Mouse (Mus musculus) A20 (cell line): ENCODE results near the gene Prkcb.

Source experiments
- DNase-seq: peaks from one replicate; pipeline ENCODE4 v3.0.0-alpha.2; 2011; ENCODE audit warnings: low read depth, low spot score

The Prkcb gene

GRCm38 (mm10) chr7:122366635-122367034 lies 78.1 kb downstream of the Prkcb start:
- no peak for DNase-seq

DNA sequence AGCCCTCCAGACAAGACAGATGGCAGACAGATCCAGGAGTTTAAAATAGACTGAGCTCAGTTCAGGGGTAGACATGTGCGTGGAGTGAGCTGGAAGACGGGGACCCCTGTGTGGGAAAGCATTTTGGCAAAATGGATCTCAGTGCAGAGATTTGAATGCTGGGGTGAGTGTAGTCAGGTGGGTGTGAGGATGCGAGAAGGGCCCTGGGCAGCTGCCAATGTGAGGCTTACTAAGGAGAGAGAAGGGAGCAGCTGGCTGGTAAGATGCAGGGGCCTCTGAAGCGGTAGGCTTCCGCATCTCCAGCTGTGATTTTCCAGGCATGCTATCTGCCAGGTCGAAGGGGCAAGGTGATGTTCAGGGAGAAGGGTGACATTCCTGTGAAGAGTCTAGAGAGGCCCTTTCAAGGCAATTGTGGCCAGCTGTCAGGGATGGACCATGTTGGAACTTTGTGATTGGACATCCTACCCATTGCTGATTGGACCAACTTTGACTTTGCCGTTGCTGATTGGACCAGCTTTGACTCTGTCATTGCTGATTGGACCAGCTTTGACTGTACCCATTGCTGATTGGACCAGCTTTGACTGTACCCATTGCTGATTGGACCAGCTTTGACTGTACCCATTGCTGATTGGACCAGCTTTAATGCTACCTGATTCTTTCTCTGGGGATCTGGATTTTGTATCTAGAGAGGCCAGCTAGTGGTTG lies 78.9 kb downstream of the Prkcb start:
- no peak for DNase-seq

GRCm38 (mm10) chr7:122370488-122370887 lies 81.9 kb downstream of the Prkcb start:
- DNase-seq = no peak

DNA sequence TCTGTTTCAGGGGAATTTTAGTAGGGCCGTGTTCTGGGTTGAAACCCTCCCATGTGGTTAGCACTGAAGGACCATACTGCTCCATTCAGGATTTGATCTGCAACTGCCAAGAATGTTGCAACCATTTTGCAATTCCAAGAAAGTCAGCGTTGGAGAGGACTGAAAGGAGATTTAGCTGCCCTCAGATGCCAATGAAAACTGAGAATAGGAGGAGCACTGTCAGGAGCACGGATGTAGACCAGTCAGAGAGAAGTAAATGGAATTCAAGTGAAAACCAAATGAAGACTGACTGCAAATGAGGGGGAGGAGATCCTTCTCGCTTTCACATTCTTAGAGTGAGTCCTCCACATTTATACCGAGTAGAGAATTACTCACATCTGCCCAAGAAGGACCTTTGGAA lies 83.4 kb downstream of the Prkcb start:
- DNase-seq = no peak

GRCm38 (mm10) chr7:122372349-122372748 lies 83.8 kb downstream of the Prkcb start:
- no peak for DNase-seq

GRCm38 (mm10) chr7:122376845-122377244 lies 88.3 kb downstream of the Prkcb start:
- DNase-seq = no peak

DNA sequence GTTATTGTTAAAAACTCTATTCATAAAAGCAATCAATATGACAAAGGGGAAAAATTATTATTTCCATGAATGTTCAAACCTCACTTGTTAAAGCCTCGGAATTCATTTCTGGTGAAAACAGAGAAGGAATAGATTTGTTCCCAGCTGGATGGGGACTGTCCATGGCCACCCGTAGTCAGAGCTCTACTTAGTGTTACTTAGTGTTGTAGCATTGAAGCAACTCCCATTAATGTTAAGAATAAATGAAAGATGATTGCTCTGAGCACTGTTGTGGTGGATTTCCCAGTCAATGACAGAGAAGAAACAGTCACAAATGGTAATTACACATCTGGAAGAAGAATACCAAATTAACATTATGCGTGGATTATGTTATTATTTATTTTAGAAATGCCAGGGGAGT lies 89.4 kb downstream of the Prkcb start:
- no peak for DNase-seq

DNA sequence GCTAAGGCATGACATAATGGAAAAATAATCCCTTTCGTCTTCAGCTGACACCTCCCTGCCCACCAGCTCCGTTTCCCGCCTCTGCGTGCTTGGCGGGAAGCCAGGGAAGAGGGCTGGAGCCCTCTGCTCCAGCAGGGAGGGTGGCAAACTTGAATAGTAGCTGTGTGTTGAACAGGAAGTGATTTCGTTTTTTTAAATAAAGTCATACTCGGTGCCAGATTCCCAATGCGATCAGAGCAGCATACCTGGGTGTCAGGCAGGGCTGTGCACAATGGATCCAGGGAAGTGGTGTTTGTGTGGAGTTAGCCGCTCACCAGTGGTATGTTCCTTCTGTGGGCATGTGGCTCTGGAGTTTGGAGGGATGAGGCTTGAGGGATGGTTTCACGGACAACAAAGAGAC lies 89.9 kb downstream of the Prkcb start:
- no peak for DNase-seq

GRCm38 (mm10) chr7:122379292-122379691 lies 90.7 kb downstream of the Prkcb start:
- no peak for DNase-seq

- no peak for DNase-seq
Observed at GRCm38 (mm10) chr7:122380336-122381130, 92.0 kb downstream of the Prkcb start.

DNA sequence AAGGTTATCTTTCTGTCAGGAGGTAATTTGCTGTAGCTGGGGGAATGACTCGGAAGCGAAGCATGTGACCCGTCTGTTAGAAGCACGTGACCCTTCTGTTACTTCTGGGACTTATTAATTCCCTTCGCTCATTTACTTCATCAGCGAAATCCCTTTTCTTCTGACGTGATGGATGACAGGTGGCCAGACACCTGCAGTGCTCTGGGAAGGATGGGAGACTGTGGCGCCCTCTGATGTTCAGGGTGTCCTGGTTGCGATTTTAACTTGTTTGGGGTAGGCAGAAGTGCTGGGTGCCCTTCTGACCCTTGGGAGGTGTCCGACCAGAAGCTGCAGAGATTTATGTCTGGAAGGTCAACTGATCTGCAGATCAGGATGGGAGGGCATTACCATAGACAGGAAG lies 93.0 kb downstream of the Prkcb start:
- DNase-seq = no peak

GRCm38 (mm10) chr7:122383260-122383659 lies 94.7 kb downstream of the Prkcb start:
- DNase-seq = no peak

DNA sequence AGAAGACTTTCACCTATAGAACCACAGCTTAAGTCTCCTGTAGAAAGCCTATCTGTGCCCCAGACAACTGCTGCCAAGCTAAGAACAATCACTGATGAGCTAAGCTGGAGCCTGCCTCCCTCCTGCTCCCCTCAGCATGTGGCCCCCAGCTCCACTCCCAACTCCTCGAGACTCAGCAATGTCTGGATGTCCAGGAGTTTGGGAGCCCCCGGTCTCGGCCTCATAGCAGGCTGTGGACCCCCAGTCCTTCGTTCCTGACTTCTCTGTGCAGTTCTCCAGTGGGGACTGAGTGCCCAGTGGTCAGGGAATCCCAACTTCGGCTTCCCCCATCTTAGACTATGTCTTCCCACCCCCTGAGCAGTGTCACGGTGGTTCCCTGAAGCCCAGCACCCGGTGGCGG lies 96.3 kb downstream of the Prkcb start:
- DNase-seq = no peak

GRCm38 (mm10) chr7:122386567-122386966 lies 98.0 kb downstream of the Prkcb start:
- DNase-seq = no peak

- peak; percentile 40 for DNase-seq
Observed at GRCm38 (mm10) chr7:122387896-122388295, 99.3 kb downstream of the Prkcb start.

GRCm38 (mm10) chr7:122388858-122389257 lies 100.3 kb downstream of the Prkcb start:
- peak; percentile 46 for DNase-seq

- no peak for DNase-seq
Observed at GRCm38 (mm10) chr7:122389633-122390032, 101.1 kb downstream of the Prkcb start.

- DNase-seq = peak; percentile 39
Observed at GRCm38 (mm10) chr7:122390200-122390599, 101.6 kb downstream of the Prkcb start.

- peak; percentile 45 for DNase-seq
Observed at GRCm38 (mm10) chr7:122390683-122391082, 102.1 kb downstream of the Prkcb start.

- DNase-seq = peak; percentile 64
Observed at GRCm38 (mm10) chr7:122391382-122391781, 102.8 kb downstream of the Prkcb start.

- DNase-seq = peak; percentile 84
Observed at GRCm38 (mm10) chr7:122393964-122394363, 105.4 kb downstream of the Prkcb start.

DNA sequence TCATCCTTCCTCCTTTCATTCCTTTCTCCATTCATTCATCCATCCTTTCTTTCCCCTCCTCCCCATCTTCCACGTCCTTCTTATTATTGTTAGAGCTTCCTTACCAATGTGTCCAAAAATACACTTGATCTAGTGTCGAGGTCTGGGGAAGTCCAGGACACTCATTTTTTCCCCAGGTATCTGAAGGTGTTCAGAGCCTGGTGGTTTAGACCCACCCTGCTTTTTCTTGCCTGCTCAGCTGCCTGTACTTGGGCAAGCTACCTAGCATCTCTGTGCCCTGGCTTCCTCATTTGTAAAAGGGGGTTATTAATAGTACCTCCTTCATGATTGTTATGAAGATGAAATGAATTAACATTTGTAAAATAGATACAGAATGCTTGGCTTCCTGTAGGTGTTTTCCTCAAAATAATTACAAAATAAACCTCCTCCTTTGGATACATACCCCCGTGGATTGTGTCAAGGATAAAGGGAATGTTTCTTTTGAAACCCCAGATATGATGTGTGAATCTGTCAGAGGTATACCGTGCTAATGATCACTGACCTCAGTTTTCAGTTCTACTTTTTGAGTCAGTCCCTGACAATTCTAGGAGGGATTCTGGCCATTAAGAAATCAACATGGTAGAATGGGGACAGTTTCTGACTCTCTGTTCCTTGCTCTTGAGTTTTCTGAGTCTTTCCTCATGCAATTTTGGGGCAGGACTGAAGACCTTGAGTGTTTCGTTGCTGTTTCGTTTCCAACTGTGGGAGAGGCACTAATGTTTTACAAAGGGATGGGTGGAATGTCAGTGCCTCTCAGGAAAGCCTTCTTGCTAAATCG lies 106.8 kb downstream of the Prkcb start:
- peak; percentile 71 for DNase-seq
